Mouse (Mus musculus): ENCODE results near the gene Sfmbt2. TPM values are rescaled to one million over a fixed set of nuclear protein-coding genes. Genes with fewer than 3 reads are reported as not detected.

Gene Sfmbt2
- total RNA-seq, 2 experiments from 2014 or later = 0.07 to 0.09 TPM

GRCm38 (mm10) chr2:10372321-10372723, 2.0 kb downstream of the Sfmbt2 start:
- peak; percentile 30 for DNase-seq (ENCODE audit: low spot score)

DNA sequence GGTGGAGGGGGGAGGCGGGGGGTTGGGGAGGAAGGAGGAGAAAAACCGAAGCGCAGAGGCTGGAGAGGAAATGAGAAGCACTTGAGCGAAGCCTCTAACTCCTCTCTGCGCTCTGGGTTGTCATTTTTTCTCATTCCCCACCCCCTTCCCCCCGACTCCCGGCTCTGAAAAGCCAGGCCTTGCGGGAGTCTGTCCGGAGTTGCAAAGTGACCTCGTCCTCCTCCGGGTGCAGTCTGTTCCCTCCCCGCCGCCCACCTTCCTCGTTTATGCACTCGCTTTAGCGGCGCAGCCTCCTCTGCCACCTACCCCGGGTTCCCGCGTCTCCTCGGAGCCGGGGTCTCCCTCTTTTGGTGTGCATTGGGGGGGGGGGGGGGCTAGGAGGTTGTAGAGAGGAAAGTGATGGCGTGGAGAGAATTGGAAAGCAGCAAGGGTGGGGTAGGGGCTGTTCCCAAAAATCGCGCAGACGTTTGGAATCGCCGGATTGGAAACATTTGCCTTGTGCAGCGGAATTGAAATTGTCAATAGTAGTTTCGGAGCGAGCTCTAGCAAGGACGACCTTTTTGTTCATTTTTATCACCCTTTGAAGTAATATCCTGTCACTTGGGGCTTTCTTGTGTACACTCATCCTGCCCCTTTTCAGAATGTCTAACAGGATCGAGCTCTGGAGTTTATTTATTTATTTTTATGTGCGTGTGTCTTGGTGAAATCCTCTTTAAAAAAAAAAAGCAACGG, 2.6 kb downstream of the Sfmbt2 start:
- DNase-seq (ENCODE audit: low spot score) = no peak

GRCm38 (mm10) chr2:10373508-10374206, 3.3 kb downstream of the Sfmbt2 start:
- no peak for DNase-seq (ENCODE audit: low spot score)

DNA sequence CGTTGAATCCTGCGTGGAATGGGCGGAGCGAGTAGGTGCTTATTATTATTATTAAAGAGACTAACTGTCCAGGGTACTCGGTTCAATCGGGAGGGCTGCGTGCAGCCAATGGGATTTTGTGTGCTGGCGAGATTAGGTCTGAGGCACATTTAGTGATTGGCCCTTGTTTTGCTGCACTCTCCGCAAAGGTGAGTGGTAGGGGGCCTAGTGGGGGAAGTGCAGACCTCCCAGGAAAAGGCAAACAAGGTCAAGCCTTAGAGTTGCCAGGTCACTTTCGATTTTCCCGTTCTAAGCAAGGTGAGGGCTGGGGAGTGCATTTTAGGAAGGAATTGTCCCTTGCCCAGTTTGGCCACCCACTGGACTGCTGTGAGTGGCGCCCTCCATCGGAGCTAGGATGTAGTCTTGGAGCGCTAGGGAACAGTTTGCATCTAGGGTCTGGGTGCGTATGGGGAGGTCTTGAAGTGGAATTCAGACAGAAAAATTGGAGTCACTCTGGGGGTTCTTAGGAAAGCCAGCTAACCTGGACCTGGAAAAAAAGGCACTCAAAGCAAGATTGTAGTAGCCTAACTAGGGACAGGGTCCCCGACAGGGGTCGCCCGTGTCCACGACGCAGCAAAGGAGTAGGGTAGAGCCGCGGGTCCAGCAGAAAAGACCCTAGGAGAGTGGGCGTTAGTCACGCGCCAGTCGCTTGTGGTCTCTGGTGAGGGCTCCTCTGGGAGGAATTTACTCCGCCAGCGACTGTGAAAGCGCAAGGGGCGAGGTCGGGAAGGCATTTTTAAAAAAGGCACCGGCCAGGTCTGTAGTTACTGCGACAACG, 4.1 kb downstream of the Sfmbt2 start:
- DNase-seq (ENCODE audit: low spot score) = no peak

- DNase-seq (ENCODE audit: low spot score) = no peak
Measured at GRCm38 (mm10) chr2:10375024-10375372, 4.7 kb downstream of the Sfmbt2 start.

GRCm38 (mm10) chr2:10389988-10390387, 19.7 kb downstream of the Sfmbt2 start:
- DNase-seq (ENCODE audit: low spot score) = no peak

DNA sequence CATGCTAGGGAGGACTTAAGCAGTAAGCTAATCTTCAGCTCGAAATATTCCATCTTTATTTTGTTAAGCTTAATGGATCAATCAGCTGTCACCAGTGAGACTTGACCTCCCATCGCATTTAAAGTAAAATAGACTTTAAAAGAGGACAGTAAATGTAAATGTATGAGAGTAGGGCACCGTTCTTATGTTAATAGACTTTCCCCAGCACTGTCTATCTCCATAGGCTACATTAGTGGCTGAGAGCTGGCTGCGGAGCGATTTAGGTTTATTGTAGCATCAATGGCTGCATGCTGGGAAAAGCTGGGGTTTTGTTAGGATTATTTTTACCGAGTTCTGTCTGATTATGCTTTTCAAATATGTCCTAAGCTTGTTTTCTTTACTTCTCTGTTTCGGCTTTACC, 20.5 kb downstream of the Sfmbt2 start:
- DNase-seq (ENCODE audit: low spot score) = no peak

GRCm38 (mm10) chr2:10395143-10395542, 24.8 kb downstream of the Sfmbt2 start:
- DNase-seq (ENCODE audit: low spot score) = no peak

- no peak for DNase-seq (ENCODE audit: low spot score)
Measured at GRCm38 (mm10) chr2:10397790-10398189, 27.5 kb downstream of the Sfmbt2 start.

GRCm38 (mm10) chr2:10406151-10406550, 35.8 kb downstream of the Sfmbt2 start:
- DNase-seq (ENCODE audit: low spot score) = no peak

- DNase-seq (ENCODE audit: low spot score) = no peak
Measured at GRCm38 (mm10) chr2:10409422-10409821, 39.1 kb downstream of the Sfmbt2 start.

GRCm38 (mm10) chr2:10410069-10410468, 39.8 kb downstream of the Sfmbt2 start:
- DNase-seq (ENCODE audit: low spot score) = no peak

DNA sequence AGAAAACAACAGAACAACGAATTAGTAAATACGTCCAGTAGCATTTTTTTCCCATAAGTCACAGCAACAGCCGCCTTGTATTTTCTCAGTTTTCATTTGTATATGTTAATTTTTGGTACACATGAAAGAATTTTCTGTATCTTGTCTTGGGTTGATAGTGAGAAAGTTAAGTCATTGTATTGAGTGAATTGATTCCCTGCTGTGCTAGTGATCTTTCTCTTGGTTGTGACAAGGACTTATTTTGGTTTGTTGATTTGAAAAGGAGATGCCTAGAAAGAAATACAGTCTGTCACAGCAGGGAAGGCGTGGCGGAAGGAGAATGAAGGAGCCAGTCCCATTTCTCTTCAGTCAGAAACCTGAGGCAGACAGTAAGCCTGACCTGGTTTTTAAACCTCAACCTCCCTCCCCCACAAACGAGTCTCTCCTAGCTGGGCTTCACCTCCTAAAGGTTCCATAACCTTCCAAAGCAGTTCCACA, 50.7 kb downstream of the Sfmbt2 start:
- no peak for DNase-seq (ENCODE audit: low spot score)

GRCm38 (mm10) chr2:10437290-10437689, 67.0 kb downstream of the Sfmbt2 start:
- DNase-seq (ENCODE audit: low spot score) = no peak

DNA sequence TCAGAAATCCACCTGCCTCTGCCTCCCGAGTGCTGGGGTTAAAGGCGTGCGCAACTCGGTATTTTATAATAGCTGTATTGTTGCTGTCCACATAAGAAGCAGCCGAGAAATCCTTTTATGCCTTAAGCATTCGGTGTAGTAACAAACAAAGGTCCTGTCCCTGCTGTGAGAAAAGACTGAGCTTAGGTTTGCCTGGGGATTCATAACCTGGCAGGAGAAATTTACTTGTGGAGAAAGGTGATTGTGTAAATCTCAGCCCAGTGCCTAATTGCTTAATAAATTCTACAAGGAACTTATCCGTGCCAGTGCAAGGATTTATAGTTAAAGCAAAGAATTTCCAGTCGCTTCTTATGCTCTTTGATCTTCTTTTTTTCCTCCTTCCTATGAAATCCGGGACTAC, 71.5 kb downstream of the Sfmbt2 start:
- no peak for DNase-seq (ENCODE audit: low spot score)

DNA sequence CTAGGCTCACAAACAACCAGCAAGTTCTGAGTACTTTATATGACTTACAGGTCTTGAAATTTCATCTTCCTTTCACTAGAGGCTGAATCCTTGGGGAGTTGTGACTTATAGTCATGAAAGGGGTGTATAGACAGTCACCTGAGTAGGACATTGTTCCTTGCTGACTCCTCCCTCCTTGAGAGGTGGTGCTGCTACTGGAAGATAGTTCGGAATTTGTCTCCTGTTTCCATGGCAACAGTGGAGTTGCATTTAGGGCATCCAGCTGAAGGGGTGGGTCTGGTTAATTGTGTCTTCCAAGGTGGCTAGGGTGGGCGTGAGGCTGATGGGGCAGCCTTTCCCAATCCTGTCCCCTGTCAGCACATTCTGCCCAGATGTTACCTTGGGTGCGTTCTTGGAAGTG, 83.3 kb downstream of the Sfmbt2 start:
- DNase-seq (ENCODE audit: low spot score) = no peak

- no peak for DNase-seq (ENCODE audit: low spot score)
Measured at GRCm38 (mm10) chr2:10458309-10458708, 88.0 kb downstream of the Sfmbt2 start.

- DNase-seq (ENCODE audit: low spot score) = no peak
Measured at GRCm38 (mm10) chr2:10516516-10516915, 146.2 kb downstream of the Sfmbt2 start.

- DNase-seq (ENCODE audit: low spot score) = no peak
Measured at GRCm38 (mm10) chr2:10521719-10522415, 151.6 kb downstream of the Sfmbt2 start.

DNA sequence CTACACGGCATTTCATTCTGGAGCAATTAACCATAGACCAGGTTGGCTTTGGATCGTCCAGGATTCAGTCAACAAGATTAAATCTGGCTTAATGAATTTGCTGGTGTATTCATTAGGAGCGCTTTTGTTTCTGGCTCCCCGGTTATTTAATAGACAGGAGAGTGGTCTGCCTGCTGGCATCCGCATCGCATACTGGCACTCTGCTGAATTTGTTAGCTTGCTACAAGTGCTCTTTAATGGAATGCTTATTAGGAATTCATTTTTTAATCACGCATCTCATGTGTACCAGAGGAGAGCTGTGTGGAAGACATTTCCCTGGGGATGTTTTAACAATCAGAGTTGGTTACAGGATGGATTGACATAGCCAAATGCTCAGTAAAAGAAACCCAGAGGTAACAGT, 155.3 kb downstream of the Sfmbt2 start:
- DNase-seq (ENCODE audit: low spot score) = no peak

GRCm38 (mm10) chr2:10541762-10542161, 171.5 kb downstream of the Sfmbt2 start:
- DNase-seq (ENCODE audit: low spot score) = no peak

DNA sequence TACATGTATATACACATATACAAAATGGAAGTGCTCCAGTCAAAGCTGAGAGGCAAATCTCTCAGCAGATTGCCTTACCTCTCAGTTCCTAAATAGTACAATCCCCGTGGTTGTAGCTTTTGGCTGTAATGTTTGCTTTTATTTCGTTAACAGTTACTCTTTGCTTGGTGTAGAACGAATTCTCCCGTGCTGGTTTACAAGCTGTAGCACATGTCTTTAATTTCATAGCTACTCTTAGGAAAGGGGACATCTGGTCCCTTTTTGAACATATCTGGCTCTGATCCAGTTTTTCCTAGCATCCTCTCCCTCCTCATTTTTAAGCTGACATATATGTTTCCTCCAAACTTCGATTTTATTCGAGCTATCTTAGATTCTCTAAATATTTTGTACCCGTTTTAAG, 172.1 kb downstream of the Sfmbt2 start:
- DNase-seq (ENCODE audit: low spot score) = no peak
